Mouse (Mus musculus): ENCODE results near the gene Neu1.

DNA sequence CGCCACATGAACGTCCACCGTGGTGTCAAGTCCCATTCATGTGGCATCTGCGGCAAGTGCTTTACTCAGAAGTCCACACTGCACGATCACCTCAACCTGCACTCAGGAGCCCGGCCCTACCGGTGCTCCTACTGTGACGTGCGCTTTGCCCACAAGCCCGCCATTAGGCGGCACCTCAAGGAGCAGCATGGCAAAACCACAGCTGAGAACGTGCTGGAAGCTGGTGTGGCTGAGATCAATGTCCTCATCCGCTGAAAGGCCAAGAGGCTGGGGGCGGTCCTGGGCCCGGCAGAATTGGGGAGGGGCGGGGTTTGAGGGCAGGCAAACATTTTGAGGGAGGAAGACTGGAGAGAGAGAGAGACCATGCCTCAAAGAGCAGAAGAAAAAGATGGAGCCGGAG, 34.7 kb upstream of the Neu1 start:
- TF ChIP-seq CTCF (IDR thresholded peaks at IDR 0.05; ENCODE audit: low read depth) (no peak), EP300 (IDR thresholded peaks at IDR 0.05; ENCODE audit: low read depth) (no peak)

Data from liver, embryonic 14.5 days (tissue).